Mouse (Mus musculus) ES-Bruce4 (cell line): ENCODE data around the gene Tax1bp1.

Experiments
- CTCF ChIP-seq: IDR thresholded peaks from one replicate; pipeline ENCODE4 v1.8.1; 2011; ENCODE audit warnings: low read depth, low read length
- POLR2A ChIP-seq: IDR thresholded peaks from one replicate; pipeline ENCODE4 v1.8.1; 2011; ENCODE audit warnings: low read length; ENCODE audit not compliant: insufficient read depth

GRCm38 (mm10) chr6:52775350-52775749, 61.8 kb downstream of the Tax1bp1 start:
- TF ChIP-seq POLR2A (no peak), CTCF (no peak)
